Mouse (Mus musculus): ENCODE data around the gene Ctdspl.

The Ctdspl gene

GRCm38 (mm10) chr9:118949654-118950053, 23.4 kb downstream of the Ctdspl start:
- no peak for DNase-seq (ENCODE audit: low read depth)

GRCm38 (mm10) chr9:118950061-118950460, 23.8 kb downstream of the Ctdspl start:
- DNase-seq (ENCODE audit: low read depth) = no peak

- no peak for DNase-seq (ENCODE audit: low read depth)
These were observed 24.5 kb downstream of the Ctdspl start for GRCm38 (mm10) chr9:118950751-118951150.

GRCm38 (mm10) chr9:118951381-118951780, 25.1 kb downstream of the Ctdspl start:
- DNase-seq (ENCODE audit: low read depth) = no peak

- no peak for DNase-seq (ENCODE audit: low read depth)
These were observed 25.9 kb downstream of the Ctdspl start for GRCm38 (mm10) chr9:118952180-118952579.

- DNase-seq (ENCODE audit: low read depth) = no peak
These were observed 27.4 kb downstream of the Ctdspl start for GRCm38 (mm10) chr9:118953465-118954194.

GRCm38 (mm10) chr9:118958802-118959201, 32.5 kb downstream of the Ctdspl start:
- DNase-seq (ENCODE audit: low read depth) = peak; percentile 15

- DNase-seq (ENCODE audit: low read depth) = no peak
These were observed 34.3 kb downstream of the Ctdspl start for GRCm38 (mm10) chr9:118960415-118961091.

GRCm38 (mm10) chr9:118963149-118963548, 36.9 kb downstream of the Ctdspl start:
- no peak for DNase-seq (ENCODE audit: low read depth)

GRCm38 (mm10) chr9:118964263-118965034, 38.2 kb downstream of the Ctdspl start:
- DNase-seq (ENCODE audit: low read depth) = no peak

- DNase-seq (ENCODE audit: low read depth) = no peak
These were observed 43.6 kb downstream of the Ctdspl start for GRCm38 (mm10) chr9:118969810-118970209.

GRCm38 (mm10) chr9:118973028-118973427, 46.8 kb downstream of the Ctdspl start:
- DNase-seq (ENCODE audit: low read depth) = no peak

GRCm38 (mm10) chr9:118973566-118973965, 47.3 kb downstream of the Ctdspl start:
- DNase-seq (ENCODE audit: low read depth) = no peak

- no peak for DNase-seq (ENCODE audit: low read depth)
These were observed 47.9 kb downstream of the Ctdspl start for GRCm38 (mm10) chr9:118974148-118974547.

GRCm38 (mm10) chr9:118975211-118975671, 49.0 kb downstream of the Ctdspl start:
- DNase-seq (ENCODE audit: low read depth) = no peak

- no peak for DNase-seq (ENCODE audit: low read depth)
These were observed 49.5 kb downstream of the Ctdspl start for GRCm38 (mm10) chr9:118975758-118976157.

- DNase-seq (ENCODE audit: low read depth) = no peak
These were observed 50.3 kb downstream of the Ctdspl start for GRCm38 (mm10) chr9:118976561-118976960.

GRCm38 (mm10) chr9:118977425-118977824, 51.2 kb downstream of the Ctdspl start:
- no peak for DNase-seq (ENCODE audit: low read depth)

GRCm38 (mm10) chr9:118980411-118980823, 54.2 kb downstream of the Ctdspl start:
- DNase-seq (ENCODE audit: low read depth) = no peak

- peak; percentile 65 for DNase-seq (ENCODE audit: low read depth)
These were observed 58.6 kb downstream of the Ctdspl start for GRCm38 (mm10) chr9:118984650-118985432.

GRCm38 (mm10) chr9:118986286-118986685, 60.0 kb downstream of the Ctdspl start:
- DNase-seq (ENCODE audit: low read depth) = no peak

Data from 416B (cell line).